Mouse (Mus musculus) bone marrow, adult 2 months (tissue): Measurements from ENCODE around the gene Eci3. TPM values are rescaled to one million over a fixed set of nuclear protein-coding genes. Genes with fewer than 3 reads are reported as not detected.
"Not testable (repeated sequence)": the region's sequence is repeated elsewhere in the genome, so short reads cannot be mapped to it uniquely, and the experiment has no call there.

Experiments used
- H3K27ac ChIP-seq: fragments of 200-500 bp; 2 replicates; pipeline ENCODE4 v1.5.1; 2012; ENCODE audit warnings: low read depth, mild to moderate bottlenecking, control low read depth, inconsistent platforms, low read length; ENCODE audit not compliant: control insufficient read depth, poor library complexity, insufficient read depth
- H3K4me1 ChIP-seq: fragments of 200-500 bp; 2 replicates; pipeline ENCODE4 v1.6.1; 2011; ENCODE audit warnings: low read length; ENCODE audit not compliant: control insufficient read depth, insufficient read depth
- H3K4me3 ChIP-seq: fragments of 200-500 bp; replicated peaks from 2 replicates; pipeline ENCODE3; 2011; ENCODE audit warnings: mild to moderate bottlenecking, low read depth, low read length, control low read depth; ENCODE audit not compliant: control insufficient read depth
- CTCF ChIP-seq: fragments of 200-500 bp; IDR thresholded peaks from 2 replicates; pipeline ENCODE4 v1.5.1; 2011; ENCODE audit warnings: low read length, control low read depth; ENCODE audit not compliant: control insufficient read depth, insufficient read depth
- POLR2A ChIP-seq: fragments of 200-500 bp; IDR thresholded peaks from 2 replicates; pipeline ENCODE4 v1.6.1; 2011; ENCODE audit warnings: low read depth, mild to moderate bottlenecking, control low read depth, low read length, borderline replicate concordance; ENCODE audit not compliant: control insufficient read depth
- WGBS: fragments of 180-500 bp; shearing (Covaris S2); methylation state at CpG from one replicate; pipeline ENCODE4 v1.1.7; 2018; 5-methylcytosine and 5-hydroxymethylcytosine counted together
- polyA plus RNA-seq: library from polyadenylated mRNA; stranded (reverse); fragments of >200 nt; gene quantifications from 2 replicates; pipeline ENCODE4 v1.2.4, GENCODE M21; 2011; ENCODE audit warnings: low replicate concordance; ENCODE audit not compliant: missing spikeins, insufficient read depth, insufficient read length

Eci3 gene
- polyA plus RNA-seq, 1 experiment = not detected

DNA sequence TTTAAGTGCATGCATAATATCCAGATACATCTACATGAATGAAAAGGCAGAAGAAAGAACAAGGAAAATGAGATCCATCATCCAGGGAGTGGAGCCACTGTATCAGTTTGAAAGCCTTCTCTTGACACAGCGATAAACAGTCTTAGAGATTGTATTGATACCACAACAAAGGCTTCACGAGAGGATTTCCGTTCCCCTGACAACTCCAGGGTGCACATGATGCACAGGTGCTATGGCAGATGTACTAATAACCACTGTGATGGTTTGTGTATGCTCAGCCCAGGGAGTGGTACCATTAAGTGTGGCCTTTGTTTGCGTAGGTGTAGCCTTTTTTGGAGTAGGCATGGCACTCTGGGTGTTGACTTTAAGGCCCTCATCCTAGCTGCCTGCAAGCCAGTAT, 6.7 kb downstream of the Eci3 start:
- H3K4me3 ChIP-seq = no peak overlapping the region
- WGBS = 74% methylated on average over 4 of the region's 4 CpGs
- no peaks in the 10 kb centered on the region for H3K4me1 ChIP-seq
- no peak for TF ChIP-seq POLR2A
- TF ChIP-seq CTCF = no peak
- H3K27ac ChIP-seq = no peak overlapping the region

DNA sequence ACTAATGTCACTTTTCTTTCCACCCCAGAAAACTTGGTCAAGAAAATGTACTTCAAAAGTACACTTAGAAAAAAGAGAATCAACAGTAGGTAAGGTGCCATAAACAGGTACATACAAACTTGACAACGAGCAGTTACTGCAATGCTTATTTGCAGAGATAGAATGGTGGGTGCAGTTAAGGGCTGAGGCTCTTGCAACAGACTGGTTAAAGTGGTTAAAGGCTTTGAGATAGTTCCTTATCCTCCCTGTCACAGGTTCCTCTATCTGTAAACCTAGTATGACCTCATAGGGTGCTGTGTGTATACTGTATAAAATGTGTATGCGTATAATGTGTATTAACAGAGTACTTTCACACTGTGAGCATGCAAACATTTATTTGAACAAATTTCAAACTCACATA, 12.2 kb downstream of the Eci3 start:
- H3K4me3 ChIP-seq, H3K27ac ChIP-seq, H3K4me1 ChIP-seq: not testable (repeated sequence)
- WGBS = 29% methylated on average over 2 of the region's 2 CpGs

DNA sequence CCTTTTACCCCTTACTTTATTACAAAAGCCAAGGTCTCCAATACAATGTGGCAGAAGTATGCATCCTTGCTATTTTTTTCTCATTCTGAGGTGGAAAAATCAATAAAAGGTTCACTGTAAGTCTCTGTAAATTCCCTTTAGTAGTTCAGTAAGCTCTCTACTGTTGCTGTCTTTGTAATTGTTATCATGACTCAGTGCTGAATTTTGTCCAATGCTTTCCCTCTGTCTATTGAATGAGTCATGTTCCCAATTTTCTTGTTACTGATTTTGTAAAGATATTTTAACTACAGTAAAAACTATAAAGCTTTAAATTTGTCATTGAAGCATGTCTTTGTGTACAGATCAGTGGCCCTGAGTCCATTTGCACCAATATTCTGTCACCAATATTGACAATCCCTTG, 21.2 kb downstream of the Eci3 start:
- TF ChIP-seq CTCF = no peak
- TF ChIP-seq POLR2A = no peak
- Histone ChIP-seq H3K27ac (no peak overlapping the region), H3K4me1 (no peaks in the 10 kb centered on the region), H3K4me3 (no peak overlapping the region)

DNA sequence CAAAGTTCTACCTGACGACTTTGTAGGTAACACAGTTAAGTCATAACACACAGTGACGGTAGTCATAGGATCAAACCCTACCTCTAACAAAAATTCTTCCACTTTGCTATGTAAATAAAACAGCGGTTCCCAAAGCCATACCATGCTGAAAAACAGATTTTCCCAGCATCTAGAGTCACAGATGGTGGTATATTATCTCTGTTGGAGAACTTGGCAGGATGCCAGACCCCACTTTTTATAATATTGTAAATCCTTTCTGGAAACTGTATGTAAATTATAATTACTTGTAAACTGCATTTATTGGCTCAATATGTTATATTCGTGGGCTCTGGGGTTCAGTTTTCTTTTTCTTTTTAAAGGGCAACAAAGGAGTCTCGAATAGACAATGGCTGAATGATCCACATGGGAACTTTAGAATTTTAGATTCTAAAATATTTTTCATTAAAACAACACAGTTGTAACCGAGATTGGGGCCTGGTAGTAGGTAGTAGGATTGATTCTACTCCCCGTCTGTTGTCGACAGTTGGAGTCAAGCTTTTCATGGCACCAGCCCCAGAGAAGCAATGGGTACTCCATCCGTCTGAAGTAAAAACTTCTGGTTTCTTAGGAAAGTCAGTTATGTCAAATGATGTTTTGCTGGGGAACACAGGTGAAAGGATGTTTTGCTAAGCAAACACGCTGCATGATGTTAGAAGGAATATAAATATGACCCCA, 28.5 kb downstream of the Eci3 start:
- 82% methylated on average over 10 of the region's 10 CpGs for WGBS
- TF ChIP-seq POLR2A (no peak), CTCF (no peak)
- H3K4me1 ChIP-seq = no peaks in the 10 kb centered on the region
- no peak overlapping the region for H3K27ac ChIP-seq
- no peak overlapping the region for H3K4me3 ChIP-seq

DNA sequence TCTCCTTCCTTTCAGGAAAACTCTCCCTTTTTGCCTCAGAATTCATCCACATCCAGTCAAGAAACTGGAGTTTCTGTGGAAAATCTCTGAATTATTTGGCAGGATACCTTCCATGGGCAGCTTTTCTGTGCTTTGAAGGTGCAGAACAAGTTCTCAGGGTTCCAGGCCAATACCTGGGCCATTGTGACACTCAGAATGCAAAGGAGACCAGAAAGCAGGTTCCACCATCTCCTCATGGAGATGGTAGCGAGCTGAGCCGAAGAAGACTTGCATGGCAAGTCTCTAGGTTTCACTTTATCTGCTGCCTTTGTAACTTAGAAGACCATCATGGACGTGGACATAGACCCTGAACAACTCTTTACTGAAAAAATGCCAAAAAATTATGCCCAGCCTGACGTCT, 39.4 kb downstream of the Eci3 start, which contains the start of the genes Fam217a and 4933417A18Rik:
TSS of gene Fam217a (minus strand) at position 101 of the 400 bp plus-strand sequence.
TSS of gene 4933417A18Rik (plus strand) at position 200 of the 400 bp plus-strand sequence.
- TF ChIP-seq POLR2A (no peak), CTCF (no peak)
- no peak within 1 kb of the TSS for H3K4me3 ChIP-seq
- H3K4me1 ChIP-seq = no peaks in the 10 kb centered on the region
- H3K27ac ChIP-seq = no peak within 1 kb of the TSS
- 71% methylated on average over 4 of the region's 4 CpGs for WGBS

DNA sequence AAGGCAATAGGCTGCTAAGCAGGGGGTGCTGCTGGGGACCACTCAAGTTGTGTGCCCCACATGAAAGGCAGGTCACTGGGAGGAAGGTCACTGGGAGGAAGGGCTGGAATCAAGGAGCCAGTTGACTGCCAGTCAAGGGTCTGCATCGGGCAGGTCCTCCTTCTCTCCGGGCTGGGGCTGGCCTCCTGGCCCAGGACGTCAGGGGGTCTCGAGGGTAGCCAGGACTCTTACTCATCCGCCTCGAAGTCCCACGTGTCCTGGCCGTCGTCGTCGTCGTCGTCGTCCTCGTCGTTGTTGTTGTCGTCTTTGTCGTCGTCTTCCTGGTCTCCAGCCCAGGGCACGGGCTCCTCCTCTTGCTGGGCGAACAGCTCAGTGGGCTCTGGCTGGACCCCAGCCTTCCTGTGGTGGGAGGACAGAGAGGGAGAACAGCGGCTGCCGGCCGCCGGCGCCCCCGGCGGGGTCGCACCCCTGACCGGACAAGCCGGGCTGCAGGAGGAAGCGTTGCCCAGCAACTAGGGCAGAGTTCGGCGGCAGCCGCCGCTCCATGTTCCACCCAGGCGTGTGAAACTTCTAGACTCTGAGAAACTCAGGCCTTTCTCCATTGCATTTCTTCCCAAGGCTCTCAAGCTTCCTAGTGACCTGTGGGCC, 47.0 kb downstream of the Eci3 start:
- Histone ChIP-seq H3K4me1 (no peaks in the 10 kb centered on the region; the same call in 1 of the 2 replicates), H3K4me3 (no peak overlapping the region), H3K27ac (no peak overlapping the region)
- TF ChIP-seq CTCF (no peak), POLR2A (no peak)
- 37% methylated on average over 37 of the region's 37 CpGs for WGBS

DNA sequence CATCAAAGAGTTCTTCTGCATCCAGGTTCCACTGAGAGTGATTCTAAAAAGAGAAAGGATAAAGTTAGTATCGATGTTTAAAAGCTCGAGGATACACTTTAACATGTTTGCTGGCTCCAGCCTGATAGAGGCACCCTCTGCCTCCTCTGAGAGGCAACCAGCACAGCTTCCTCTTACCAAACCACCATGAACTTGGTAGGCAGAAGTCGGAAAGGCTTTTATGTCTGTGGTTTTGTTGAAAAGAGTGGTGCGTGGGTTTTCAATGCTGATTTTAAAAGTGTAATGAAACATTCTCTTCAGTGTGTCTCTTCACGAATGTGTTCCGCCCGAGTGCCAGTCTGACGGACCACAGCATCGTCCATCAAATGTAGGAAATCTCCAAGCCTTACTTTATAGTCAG, 49.0 kb downstream of the Eci3 start:
- 3% methylated on average over 9 of the region's 9 CpGs for WGBS
- Histone ChIP-seq H3K4me3 (no peak overlapping the region), H3K4me1 (no peaks in the 10 kb centered on the region; the same call in 1 of the 2 replicates), H3K27ac (no peak overlapping the region)
- no peak for TF ChIP-seq CTCF

Other genes with a start within 250 kb of the Eci3 start
- not detected in 2 replicates for gene Fam50b, start 229.0 kb downstream of the Eci3 start, polyA plus RNA-seq
- 112 and 207 TPM in 2 replicates for gene Prpf4b, start 88.5 kb downstream of the Eci3 start, polyA plus RNA-seq
- not detected in 2 replicates for gene Fam217a, start 39.5 kb downstream of the Eci3 start, polyA plus RNA-seq
- gene 4933417A18Rik, start 39.4 kb downstream of the Eci3 start, polyA plus RNA-seq = not detected in 2 replicates
- gene Eci2, start 63.3 kb upstream of the Eci3 start, polyA plus RNA-seq = 24.4 and 26.8 TPM in 2 replicates